Mouse (Mus musculus): ENCODE data around the gene Erbin.
A peak's percentile ranks its signal among the peaks of the same experiment; 100 is the strongest.

The Erbin gene

GRCm38 (mm10) chr13:103807464-103807863 lies 112.8 kb downstream of the Erbin start:
- no peak for DNase-seq (ENCODE audit: low spot score in 2 of 2)

DNA sequence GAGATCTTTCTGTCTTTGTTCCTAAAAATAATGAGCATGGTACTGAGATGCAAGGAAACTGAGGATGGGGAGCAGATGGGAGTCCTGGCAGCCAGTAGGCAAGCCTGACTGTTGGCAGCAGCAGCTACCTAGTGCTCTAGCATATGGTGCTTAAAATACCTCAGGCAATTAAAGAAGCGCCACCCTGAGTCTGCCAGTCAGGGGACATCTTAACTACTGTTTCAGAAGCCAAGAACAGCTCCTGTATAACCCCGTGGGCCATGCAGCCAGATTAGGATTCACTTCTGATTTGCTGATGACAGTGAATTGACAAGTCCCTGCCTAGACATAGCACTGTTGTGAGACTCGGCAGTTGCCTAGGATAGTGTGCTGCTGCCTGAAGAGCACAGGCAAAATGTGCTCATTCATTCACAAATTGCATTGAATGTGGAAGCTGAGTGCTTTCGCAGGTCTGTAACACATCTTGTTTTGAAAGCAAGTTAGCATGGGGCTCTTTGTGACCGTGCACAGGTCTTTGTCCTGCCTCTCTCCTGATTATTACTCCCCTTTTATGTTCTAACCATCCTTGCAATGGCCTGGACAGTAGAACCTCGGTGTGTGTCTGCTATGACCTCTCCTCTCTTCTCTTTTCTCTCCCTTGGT lies 114.0 kb downstream of the Erbin start:
- no peak for DNase-seq (ENCODE audit: low spot score in 2 of 2)

GRCm38 (mm10) chr13:103803721-103804120 lies 116.6 kb downstream of the Erbin start:
- DNase-seq (ENCODE audit: low spot score in 2 of 2): no peak

- no peak for DNase-seq (ENCODE audit: low spot score in 2 of 2)
Measured at GRCm38 (mm10) chr13:103801021-103801420, 119.3 kb downstream of the Erbin start.

DNA sequence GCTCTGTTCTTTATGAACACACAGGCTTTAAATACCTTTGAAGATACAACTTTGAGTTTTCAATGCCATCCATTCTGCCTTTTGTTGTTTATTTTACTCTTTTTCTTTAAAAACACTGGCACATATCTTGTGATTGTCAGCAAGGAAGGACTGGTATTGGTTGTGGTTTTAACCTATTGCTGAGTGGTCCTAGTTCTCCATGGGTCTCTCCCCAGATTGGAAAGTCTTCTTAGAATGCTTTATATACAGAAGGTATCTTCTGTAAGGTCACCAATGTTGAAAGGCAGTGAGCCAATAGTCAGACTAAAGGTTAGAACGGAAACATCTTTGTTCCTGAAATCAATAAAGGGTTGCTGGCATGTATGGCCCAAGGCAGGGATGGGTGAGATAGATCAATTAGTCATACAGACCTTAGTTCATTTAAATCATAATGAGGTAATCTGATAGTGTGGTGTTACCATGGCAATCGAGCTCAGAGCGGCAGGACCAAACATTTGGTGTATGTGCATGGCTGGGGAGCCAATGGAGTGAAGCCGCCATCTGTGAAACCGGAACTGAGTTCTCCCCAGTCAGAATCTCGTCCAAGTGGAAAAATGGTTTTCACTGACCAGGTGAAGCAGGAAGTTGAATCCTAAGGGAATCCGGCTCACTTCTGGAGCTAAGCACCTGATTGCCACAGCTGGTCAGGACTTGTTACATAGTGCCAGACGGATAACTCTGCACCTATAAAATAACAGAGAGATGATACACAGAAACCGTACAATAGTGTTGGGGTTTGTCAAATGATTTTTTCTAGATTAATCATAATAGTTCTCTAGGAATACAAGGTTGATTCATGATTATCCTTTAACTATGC lies 125.4 kb downstream of the Erbin start:
- no peak for DNase-seq (ENCODE audit: low spot score in 2 of 2)

DNA sequence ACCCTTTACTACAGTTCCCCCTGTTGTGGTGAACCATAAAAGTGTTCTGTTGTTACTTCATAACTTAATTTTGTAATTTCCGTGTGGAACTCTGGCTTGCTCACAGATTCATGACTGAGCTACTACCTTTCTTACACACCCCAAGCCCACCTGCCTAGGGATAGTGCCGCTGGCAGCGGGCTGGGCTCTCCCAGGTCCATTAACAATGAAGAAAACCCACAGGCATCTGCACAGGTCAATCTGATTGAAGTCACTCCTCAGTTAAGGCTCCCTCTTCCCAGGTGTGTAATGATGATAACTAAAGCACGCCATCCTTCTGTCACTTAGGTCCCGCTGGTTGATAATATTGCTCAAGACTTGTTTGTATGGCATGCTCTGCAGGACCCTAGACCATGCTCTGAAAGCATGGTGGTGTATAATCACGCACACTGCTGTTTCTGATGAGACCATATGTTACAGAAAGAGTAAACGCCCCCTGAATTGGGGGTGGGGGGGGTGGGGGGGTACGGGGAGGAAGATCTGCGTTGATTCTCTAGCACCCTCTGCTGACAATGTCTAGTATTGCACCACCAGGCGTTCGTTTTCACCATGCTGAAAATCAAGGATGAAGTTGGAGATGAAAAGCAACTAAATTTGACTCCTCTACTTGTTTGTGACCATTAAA lies 140.3 kb downstream of the Erbin start:
- DNase-seq (ENCODE audit: low spot score in 2 of 2): peak; percentile 27 to 60

DNA sequence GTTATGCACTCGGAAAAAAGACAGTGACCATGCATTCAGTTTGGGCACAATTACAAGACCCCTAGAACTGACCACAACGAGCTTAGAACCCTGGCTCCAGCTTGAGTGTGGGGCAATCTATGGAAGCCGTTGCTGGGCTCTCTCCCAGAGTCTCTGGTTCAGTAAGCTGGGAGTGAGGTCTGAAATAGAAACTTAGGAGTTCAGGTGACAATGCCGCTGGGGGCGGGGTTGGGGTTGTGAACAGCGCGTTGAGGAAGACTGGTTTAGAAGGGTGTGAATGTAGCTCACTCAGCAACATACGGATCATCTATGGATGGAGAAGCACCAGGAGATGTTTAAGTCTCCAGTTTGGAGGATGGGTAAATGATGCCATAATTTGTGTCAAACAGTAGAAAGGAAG lies 143.2 kb downstream of the Erbin start:
- no peak for DNase-seq (ENCODE audit: low spot score in 2 of 2)

DNA sequence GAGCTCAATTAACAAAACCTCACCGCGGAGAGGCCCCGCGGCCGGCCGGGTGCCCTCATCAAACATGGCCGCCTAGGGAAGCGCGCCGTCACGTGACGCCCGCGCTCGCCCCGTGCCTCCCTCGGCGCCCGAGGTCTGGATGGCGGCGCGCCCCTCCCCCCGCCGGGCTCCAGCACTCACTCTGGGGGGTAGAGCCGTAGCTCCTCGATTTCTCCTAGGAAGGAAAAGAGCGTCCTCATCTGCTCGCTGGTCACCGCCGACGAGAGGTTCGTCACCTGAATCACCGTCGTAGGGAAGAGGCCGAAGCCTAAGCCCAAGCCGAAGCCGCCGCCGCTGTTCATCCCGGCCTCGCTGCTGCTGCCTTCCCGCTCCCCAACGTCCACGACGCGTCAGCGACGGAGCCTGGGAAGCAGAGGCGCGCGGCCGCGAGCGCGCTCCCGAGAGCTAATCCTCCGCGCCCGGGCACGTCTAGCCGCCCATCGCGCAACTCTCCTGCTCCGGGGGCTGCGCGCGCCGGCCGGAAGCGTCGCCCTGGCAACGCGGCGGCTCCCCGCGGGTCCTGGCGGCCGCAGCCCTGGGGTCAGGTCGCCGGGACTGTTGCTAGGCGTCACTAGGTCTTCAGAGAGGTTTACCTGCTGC lies 146.1 kb downstream of the Erbin start, which contains the start of gene Srek1:
Gene Srek1 (minus strand): TSS at position 490 of the 639 bp plus-strand sequence.
- peak; percentile 89 to 91 for DNase-seq (ENCODE audit: low spot score in 2 of 2)

GRCm38 (mm10) chr13:103773407-103774118 lies 146.8 kb downstream of the Erbin start:
- no peak for DNase-seq (ENCODE audit: low spot score in 2 of 2)

DNA sequence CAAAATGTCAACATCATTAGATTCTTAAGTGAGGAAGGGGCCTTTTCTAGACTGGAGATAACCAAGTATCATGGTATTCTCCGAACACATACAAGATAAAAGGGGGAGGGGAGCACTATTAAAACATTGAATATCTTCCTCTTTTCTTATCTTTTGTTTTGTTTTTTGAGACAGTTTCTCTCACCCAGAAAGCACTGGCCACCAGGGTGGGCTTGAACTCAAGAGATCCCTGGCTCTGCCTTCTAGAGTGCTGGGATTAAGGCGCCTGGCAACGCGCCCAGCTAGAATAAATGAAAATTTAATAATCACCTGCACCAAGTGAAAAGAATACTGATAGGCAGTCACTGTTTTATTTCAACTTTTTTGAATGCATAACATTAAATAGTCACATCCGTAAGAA lies 147.4 kb downstream of the Erbin start:
- peak in 1 of 2 experiments; percentile 20 for DNase-seq (ENCODE audit: low spot score in 2 of 2)

- DNase-seq (ENCODE audit: low spot score in 2 of 2): no peak
Measured at GRCm38 (mm10) chr13:103770821-103771220, 149.5 kb downstream of the Erbin start.
